Mouse (Mus musculus) liver, adult 2 months (tissue): ENCODE measurements around the gene Gmppb. TPM values are rescaled to one million over a fixed set of nuclear protein-coding genes. Genes with fewer than 3 reads are reported as not detected.

ENCODE experiments used
- DNase-seq: peaks from one replicate; pipeline ENCODE4 v3.0.0-alpha.2; 2011; ENCODE audit warnings: low read depth, low spot score; ENCODE audit errors: extremely low read depth
- H3K27ac ChIP-seq: fragments of 200-500 bp; replicated peaks from 2 replicates; pipeline ENCODE4 v1.5.1; 2012; ENCODE audit warnings: low read depth, mild to moderate bottlenecking, control low read depth, inconsistent platforms, low read length; ENCODE audit not compliant: insufficient read depth
- H3K27me3 ChIP-seq: fragments of 200-500 bp; 2 replicates; pipeline ENCODE4 v1.6.1; 2012; ENCODE audit warnings: mild to moderate bottlenecking, moderate library complexity, low read length, inconsistent platforms; ENCODE audit not compliant: control insufficient read depth, insufficient read depth
- H3K36me3 ChIP-seq: fragments of 200-500 bp; 2 replicates; pipeline ENCODE4 v1.6.1; 2012; ENCODE audit warnings: low read length, inconsistent platforms; ENCODE audit not compliant: control insufficient read depth, insufficient read depth
- H3K4me1 ChIP-seq: fragments of 200-500 bp; 2 replicates; pipeline ENCODE4 v1.6.1; 2011; ENCODE audit warnings: low read length; ENCODE audit not compliant: control insufficient read depth, insufficient read depth
- H3K4me3 ChIP-seq: fragments of 200-500 bp; 2 replicates; pipeline ENCODE4 v1.5.1; 2011; ENCODE audit warnings: low read depth, mild to moderate bottlenecking, control low read depth, low read length, moderate library complexity; ENCODE audit not compliant: insufficient read depth
- H3K79me2 ChIP-seq: fragments of 200-500 bp; 2 replicates; pipeline ENCODE4 v1.6.1; 2012; ENCODE audit warnings: inconsistent platforms, mild to moderate bottlenecking, low read length, moderate library complexity; ENCODE audit not compliant: control insufficient read depth, insufficient read depth
- H3K9ac ChIP-seq: fragments of 200-500 bp; 2 replicates; pipeline ENCODE4 v1.6.1; 2012; ENCODE audit warnings: low read depth, mild to moderate bottlenecking, control low read depth, inconsistent platforms, low read length
- CTCF ChIP-seq: fragments of 200-500 bp; IDR thresholded peaks from 2 replicates; pipeline ENCODE4 v1.5.1; 2011; ENCODE audit warnings: low read depth, low read length, control low read depth
- POLR2A ChIP-seq: fragments of 200-500 bp; IDR thresholded peaks from 2 replicates; pipeline ENCODE4 v1.6.1; 2011; ENCODE audit warnings: low read length, control low read depth; ENCODE audit not compliant: insufficient read depth; ENCODE audit errors: extremely low read depth
- WGBS: fragments of 180-500 bp; shearing (Covaris S2); methylation state at CpG from one replicate; pipeline ENCODE4 v1.1.7; 2018; 5-methylcytosine and 5-hydroxymethylcytosine counted together
- polyA plus RNA-seq: library from polyadenylated mRNA; depleted of rRNA; stranded (reverse); fragments of >200 nt; gene quantifications from 2 replicates; pipeline ENCODE4 v1.2.3, GENCODE M21; 2012; rRNA removed
- total RNA-seq: library from RNA; depleted of rRNA; stranded (reverse); fragments of >200 nt; gene quantifications from 2 replicates; pipeline ENCODE4 v1.2.3, GENCODE M21; 2014; rRNA removed

Gmppb gene
- 14.0 and 54.7 TPM in 2 replicates for total RNA-seq
- 16.5 and 21.4 TPM in 2 replicates for polyA plus RNA-seq

DNA sequence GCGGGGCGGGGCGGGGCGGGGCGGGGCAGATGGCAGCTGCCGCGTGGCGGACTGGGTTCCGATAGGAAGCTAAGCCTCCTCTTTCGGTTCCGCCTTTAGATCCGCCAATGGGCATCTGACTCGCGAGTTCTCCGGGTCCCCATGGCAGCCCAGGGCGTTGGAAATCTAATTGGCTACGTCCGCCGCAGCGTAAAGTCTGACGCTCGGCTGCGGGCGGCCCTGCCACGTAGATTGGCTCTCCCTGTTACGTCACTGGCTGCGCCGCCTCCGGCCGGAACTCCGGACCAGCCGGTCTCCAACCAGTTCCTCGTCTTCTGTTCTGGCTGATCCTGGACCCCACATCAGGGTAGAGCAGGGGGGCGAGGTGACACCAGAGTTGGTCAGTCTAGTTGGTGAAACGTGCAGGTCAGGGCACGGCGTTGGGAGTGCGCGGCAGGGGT is at the start of gene Gmppb:
Gmppb (plus strand) TSS at position 227 of the 440 bp plus-strand sequence.
- no peaks in the 10 kb centered on the region for H3K27me3 ChIP-seq
- peaks cover 4% of the 10 kb centered on the region; the same call in 1 of the 2 replicates for H3K79me2 ChIP-seq
- peaks cover 24% of the 10 kb centered on the region for H3K4me1 ChIP-seq
- H3K4me3 ChIP-seq, result peak within 1 kb of the TSS; percentile 83
- no peak for TF ChIP-seq CTCF
- TF ChIP-seq POLR2A, result peak; percentile 79
- peaks cover 4% of the 10 kb centered on the region; the same call in 1 of the 2 replicates for H3K36me3 ChIP-seq
- H3K27ac ChIP-seq, result peak within 1 kb of the TSS; percentile 65
- H3K9ac ChIP-seq, result peak within 1 kb of the TSS; percentile 88
- DNase-seq, result peak; percentile 95
- under 1% methylated on average over 39 of the region's 39 CpGs for WGBS

DNA sequence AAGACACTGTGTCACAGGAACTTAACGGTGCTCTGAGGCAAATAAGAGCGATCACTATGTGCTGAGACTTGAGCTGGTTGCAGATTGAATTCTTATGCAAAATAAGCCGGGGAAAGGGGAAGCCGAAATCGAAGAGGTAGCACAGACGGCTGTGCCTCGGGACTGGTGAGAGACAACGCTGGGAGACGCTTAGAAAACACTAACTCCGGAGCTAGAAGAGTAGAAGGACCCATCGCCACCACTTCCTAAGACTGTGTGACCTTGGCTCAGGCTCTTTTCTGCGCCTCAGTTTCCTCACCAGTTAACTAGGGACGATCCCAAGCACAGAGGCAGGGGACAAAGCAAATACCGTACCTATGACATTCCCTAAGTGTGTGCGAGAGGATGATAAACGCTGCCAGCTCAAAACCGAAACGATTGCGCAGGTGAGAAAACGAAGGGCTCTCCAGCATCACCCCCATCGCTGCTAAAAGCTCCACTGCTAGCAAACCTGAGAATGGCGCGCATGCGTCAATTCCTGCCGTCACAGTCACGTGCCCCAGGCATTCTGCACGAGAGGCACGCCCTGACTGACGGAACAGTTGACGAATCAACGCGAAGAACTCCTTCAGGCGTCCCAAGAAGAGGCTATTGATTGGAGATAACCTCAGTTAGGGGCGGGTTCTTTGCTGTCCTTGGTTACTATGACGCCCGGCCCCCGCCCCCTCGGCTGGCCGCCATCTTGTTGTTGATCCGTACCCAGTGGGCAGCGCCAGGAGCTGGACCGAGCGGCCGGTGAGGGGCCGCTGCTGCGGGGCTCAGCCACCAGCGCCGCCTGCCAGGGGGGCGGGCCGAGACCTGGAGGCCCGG is 46.9 kb upstream of the Gmppb start, which contains the start of gene Ip6k1:
Ip6k1 (plus strand) TSS at position 580 of the 849 bp plus-strand sequence.
- under 1% methylated on average over 51 of the region's 51 CpGs for WGBS
- Histone ChIP-seq H3K4me3 (peak within 1 kb of the TSS; percentile 91), H3K9ac (peak within 1 kb of the TSS; percentile 93), H3K79me2 (peaks cover 15% of the 10 kb centered on the region; the same call in 1 of the 2 replicates), H3K27me3 (no peaks in the 10 kb centered on the region), H3K27ac (peak within 1 kb of the TSS; percentile 81), H3K36me3 (no peaks in the 10 kb centered on the region), H3K4me1 (peaks cover 16% of the 10 kb centered on the region)
- TF ChIP-seq CTCF (no peak), POLR2A (peak; percentile 60; the same call in 1 of the 2 replicates)
- DNase-seq, result peak; percentile 99

DNA sequence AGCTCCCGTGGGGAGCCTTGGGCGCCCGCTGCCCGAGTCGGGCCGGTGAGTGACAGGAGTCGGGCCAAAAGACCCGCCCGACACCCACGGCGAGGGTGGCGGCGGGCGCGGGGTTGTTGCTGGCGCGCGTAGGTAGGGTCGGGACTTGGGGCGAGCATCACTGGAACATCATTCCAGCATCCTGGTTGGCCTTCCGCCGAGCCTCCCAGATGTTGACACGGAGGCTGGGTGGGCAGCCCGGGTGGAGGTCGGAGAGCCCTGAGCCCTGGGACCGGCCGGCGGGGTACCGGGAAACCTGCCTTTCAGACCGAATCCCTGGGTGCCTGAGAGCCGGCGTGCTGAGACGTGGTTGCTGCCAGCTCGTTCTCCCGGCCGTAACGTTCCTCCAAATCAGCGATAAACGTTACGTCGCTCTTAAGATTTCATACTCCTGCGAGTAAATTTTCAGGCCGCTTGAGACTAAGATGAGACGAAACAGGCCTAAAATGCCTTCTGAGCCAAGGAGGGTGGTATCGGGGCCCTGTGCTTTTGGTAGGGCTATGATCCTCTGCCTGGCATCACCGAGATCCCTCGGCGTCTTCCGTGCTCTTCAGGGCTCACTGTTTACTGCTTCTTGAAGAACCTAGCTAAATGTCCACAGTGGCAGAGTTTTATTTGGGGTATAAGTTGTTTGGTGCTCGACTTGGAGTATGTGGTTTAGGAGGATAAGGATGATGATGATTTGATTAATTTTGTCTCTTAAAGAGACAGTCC is 46.1 kb upstream of the Gmppb start:
- H3K79me2 ChIP-seq, result peaks cover 19% of the 10 kb centered on the region; the same call in 1 of the 2 replicates
- under 1% methylated on average over 50 of the region's 50 CpGs for WGBS
- peak overlapping the region; percentile 91 for H3K4me3 ChIP-seq
- peaks cover 16% of the 10 kb centered on the region for H3K4me1 ChIP-seq
- peak; percentile 37 for DNase-seq
- peak overlapping the region; percentile 81 for H3K27ac ChIP-seq
- H3K27me3 ChIP-seq, result no peaks in the 10 kb centered on the region
- TF ChIP-seq POLR2A (no peak), CTCF (no peak)
- no peaks in the 10 kb centered on the region for H3K36me3 ChIP-seq
- H3K9ac ChIP-seq, result peak overlapping the region; percentile 93

DNA sequence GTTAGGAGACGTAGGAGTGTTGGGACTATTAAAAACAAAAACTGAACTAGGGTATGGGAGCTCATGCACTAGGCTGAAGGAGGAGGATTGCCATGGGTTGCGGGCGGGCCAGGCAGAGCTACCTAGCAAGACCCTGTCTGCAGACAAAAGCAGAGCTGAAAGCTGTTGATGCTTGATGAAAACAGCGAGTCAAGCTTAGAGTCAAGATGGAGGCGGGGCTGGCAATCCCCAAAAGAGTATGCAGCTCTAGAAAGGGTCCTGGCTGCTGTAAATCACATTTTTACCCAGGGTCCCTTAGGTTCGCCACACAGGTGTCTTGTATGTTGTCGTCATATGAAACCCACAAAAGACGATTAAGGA is 45.5 kb upstream of the Gmppb start:
- Histone ChIP-seq H3K79me2 (peaks cover 25% of the 10 kb centered on the region; the same call in 1 of the 2 replicates), H3K36me3 (no peaks in the 10 kb centered on the region), H3K4me3 (peak overlapping the region; percentile 91; the same call in 1 of the 2 replicates), H3K27me3 (no peaks in the 10 kb centered on the region), H3K27ac (no peak overlapping the region; the same call in 1 of the 2 replicates), H3K4me1 (peaks cover 19% of the 10 kb centered on the region), H3K9ac (peak overlapping the region; percentile 58)
- WGBS, result 32% methylated on average over 8 of the region's 8 CpGs
- no peak for TF ChIP-seq CTCF
- TF ChIP-seq POLR2A, result no peak
- DNase-seq, result no peak

DNA sequence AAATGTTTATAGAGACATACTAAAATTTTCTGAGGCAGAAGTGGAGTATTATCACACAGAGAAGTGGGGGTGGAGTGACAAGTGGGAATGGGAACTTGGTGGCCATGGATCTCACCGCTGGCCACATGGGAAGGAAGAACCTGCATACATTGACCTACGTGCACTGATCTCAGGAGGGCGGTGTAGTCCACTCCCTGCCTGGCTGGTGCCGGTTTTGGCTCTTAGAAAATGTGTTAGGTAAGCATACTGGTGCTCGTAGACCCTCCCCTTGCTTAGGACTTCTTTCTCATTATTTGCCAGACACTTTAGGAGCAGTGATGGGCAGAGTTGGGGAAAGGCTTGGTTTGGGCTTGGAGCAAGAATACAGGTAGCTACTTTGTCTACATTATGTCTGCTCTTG is 41.0 kb upstream of the Gmppb start:
- TF ChIP-seq POLR2A (no peak), CTCF (no peak)
- Histone ChIP-seq H3K4me3 (no peak overlapping the region), H3K9ac (no peak overlapping the region), H3K27me3 (no peaks in the 10 kb centered on the region), H3K36me3 (no peaks in the 10 kb centered on the region), H3K27ac (no peak overlapping the region), H3K4me1 (peaks cover 20% of the 10 kb centered on the region), H3K79me2 (peaks cover 32% of the 10 kb centered on the region; the same call in 1 of the 2 replicates)
- DNase-seq, result no peak
- 74% methylated on average over 5 of the region's 5 CpGs for WGBS
